Mouse (Mus musculus): ENCODE data around the gene Sclt1.

- no peak for TF ChIP-seq POLR2A (IDR thresholded peaks at IDR 0.05; ENCODE audit: borderline replicate concordance, low read depth, low read length)
- no peak for TF ChIP-seq CTCF (IDR thresholded peaks at IDR 0.05; ENCODE audit: low read depth, low read length)
Observed at GRCm38 (mm10) chr3:41586917-41587316, 155.4 kb downstream of the Sclt1 start.

Measured in bone marrow macrophage, adult 2 months (primary cell).